Mouse (Mus musculus) kidney, embryonic 14.5 days (tissue): ENCODE data around the gene Sox5. TPM values are rescaled to one million over a fixed set of nuclear protein-coding genes. Genes with fewer than 3 reads are reported as not detected.

ENCODE experiments used
- ATAC-seq: fragments of 200-750 bp; cut with Nextera tagmentation; 2 replicates; pipeline ENCODE4 v1.8.0; 2017; ENCODE audit warnings: moderate number of reproducible peaks, mild to moderate bottlenecking, moderate TSS enrichment, moderate library complexity; ENCODE audit not compliant: low FRiP score, low TSS enrichment
- H3K27ac ChIP-seq: fragments of 300-500 bp; sonication (generic); 2 replicates; pipeline ENCODE4 v1.5.1; 2014; ENCODE audit warnings: low read depth, mild to moderate bottlenecking, low read length, moderate library complexity, mixed read lengths
- H3K27me3 ChIP-seq: fragments of 300-500 bp; sonication (generic); 2 replicates; pipeline ENCODE4 v1.6.1; 2014; ENCODE audit warnings: mild to moderate bottlenecking, low read length; ENCODE audit not compliant: control insufficient read depth, insufficient read depth
- H3K36me3 ChIP-seq: fragments of 300-500 bp; sonication (generic); 2 replicates; pipeline ENCODE4 v1.6.1; 2014; ENCODE audit warnings: low read length, mixed read lengths; ENCODE audit not compliant: control insufficient read depth, insufficient read depth
- H3K4me1 ChIP-seq: fragments of 300-500 bp; sonication (generic); 2 replicates; pipeline ENCODE4 v1.6.1; 2014; ENCODE audit warnings: low read length, mixed read lengths; ENCODE audit not compliant: control insufficient read depth, insufficient read depth
- H3K4me2 ChIP-seq: fragments of 300-500 bp; sonication (generic); replicated peaks from 2 replicates; pipeline ENCODE4 v1.6.1; 2014; ENCODE audit warnings: low read depth, mild to moderate bottlenecking, low read length
- H3K4me3 ChIP-seq: fragments of 300-500 bp; sonication (generic); 2 replicates; pipeline ENCODE4 v1.5.1; 2014; ENCODE audit warnings: mild to moderate bottlenecking, low read length
- H3K9ac ChIP-seq: fragments of 300-500 bp; sonication (generic); 2 replicates; pipeline ENCODE4 v1.6.1; 2014; ENCODE audit warnings: low read depth, mild to moderate bottlenecking, low read length, moderate library complexity
- H3K9me3 ChIP-seq: fragments of 300-500 bp; sonication (generic); 2 replicates; pipeline ENCODE4 v1.6.1; 2016; ENCODE audit warnings: low read length; ENCODE audit not compliant: control insufficient read depth
- WGBS: fragments of 180-500 bp; shearing (Covaris S2); extraction: QIAGEN DNeasy Blood & Tissue Kit; methylation state at CpG from one replicate; pipeline ENCODE4 v1.1.7; 2014; 5-methylcytosine and 5-hydroxymethylcytosine counted together
- polyA plus RNA-seq: library from polyadenylated mRNA; unstranded; fragments of >200 nt; fragmentation: Nextera tagmentation; extraction: Ambion mirVana; gene quantifications from 2 replicates; pipeline ENCODE4 v1.2.1, GENCODE M21; 2014

Gene Sox5
- polyA plus RNA-seq, 1 experiment from 2014 or later: 13.0 TPM

- H3K27ac ChIP-seq: no peak overlapping the region
- no peaks in the 10 kb centered on the region for H3K27me3 ChIP-seq
- H3K4me1 ChIP-seq: no peaks in the 10 kb centered on the region
- ATAC-seq: no peak
- H3K36me3 ChIP-seq: no peaks in the 10 kb centered on the region
- H3K4me3 ChIP-seq: no peak overlapping the region
- H3K9ac ChIP-seq: no peak overlapping the region
- 80% methylated on average over 3 of the region's 3 CpGs for WGBS
- no peaks in the 10 kb centered on the region for H3K9me3 ChIP-seq
- H3K4me2 ChIP-seq: no peak overlapping the region
Measured at GRCm38 (mm10) chr6:144560211-144560610, 221.6 kb downstream of the Sox5 start.

DNA sequence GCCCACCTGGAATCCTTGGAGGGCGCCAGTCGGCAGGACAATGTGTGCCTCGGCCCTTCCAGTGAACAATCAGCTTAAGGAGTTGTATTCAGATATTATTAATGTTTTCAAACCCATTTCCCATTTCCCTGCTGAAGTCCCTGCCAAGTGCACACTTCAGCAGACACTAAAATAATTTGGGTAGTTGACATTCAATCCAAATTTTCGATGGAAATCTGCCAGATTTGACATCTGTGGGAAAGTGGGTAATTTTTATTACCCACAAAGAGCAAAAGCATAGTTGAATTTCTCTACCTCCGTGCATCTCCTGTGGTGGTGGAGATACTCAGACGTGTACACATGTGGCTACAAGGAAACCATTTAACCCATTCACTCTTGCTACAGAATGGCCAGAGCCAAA is 228.3 kb downstream of the Sox5 start:
- Histone ChIP-seq H3K4me1 (no peaks in the 10 kb centered on the region), H3K4me2 (no peak overlapping the region), H3K9ac (no peak overlapping the region), H3K4me3 (no peak overlapping the region), H3K27me3 (no peaks in the 10 kb centered on the region), H3K9me3 (no peaks in the 10 kb centered on the region), H3K27ac (no peak overlapping the region), H3K36me3 (no peaks in the 10 kb centered on the region)
- 80% methylated on average over 6 of the region's 6 CpGs for WGBS
- ATAC-seq: no peak

DNA sequence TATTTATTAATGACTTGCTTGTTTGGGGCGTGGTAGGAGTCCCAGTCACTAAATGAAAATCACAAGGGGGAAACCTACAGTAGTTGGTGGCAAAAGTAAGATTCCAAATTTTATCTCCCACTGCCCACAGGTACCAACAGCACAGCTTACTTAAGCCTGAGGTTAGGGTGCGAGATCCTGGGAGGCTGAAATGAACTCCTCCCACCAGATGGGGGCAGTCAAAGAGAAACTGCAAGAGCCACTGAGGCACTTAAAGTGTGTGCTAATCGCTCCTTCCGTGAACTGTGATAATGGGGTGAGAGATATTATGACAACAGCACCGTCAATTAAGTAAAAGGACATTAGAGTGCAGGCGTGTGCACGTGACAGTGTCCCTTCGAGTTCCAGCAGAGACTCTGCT is 232.8 kb downstream of the Sox5 start:
- no peak overlapping the region for H3K4me3 ChIP-seq
- H3K36me3 ChIP-seq: no peaks in the 10 kb centered on the region
- 94% methylated on average over 8 of the region's 8 CpGs for WGBS
- no peak overlapping the region for H3K9ac ChIP-seq
- H3K27me3 ChIP-seq: no peaks in the 10 kb centered on the region
- H3K27ac ChIP-seq: no peak overlapping the region
- H3K4me2 ChIP-seq: no peak overlapping the region
- ATAC-seq: no peak
- no peaks in the 10 kb centered on the region for H3K4me1 ChIP-seq
- H3K9me3 ChIP-seq: peaks cover 3% of the 10 kb centered on the region; the same call in 1 of the 2 replicates

DNA sequence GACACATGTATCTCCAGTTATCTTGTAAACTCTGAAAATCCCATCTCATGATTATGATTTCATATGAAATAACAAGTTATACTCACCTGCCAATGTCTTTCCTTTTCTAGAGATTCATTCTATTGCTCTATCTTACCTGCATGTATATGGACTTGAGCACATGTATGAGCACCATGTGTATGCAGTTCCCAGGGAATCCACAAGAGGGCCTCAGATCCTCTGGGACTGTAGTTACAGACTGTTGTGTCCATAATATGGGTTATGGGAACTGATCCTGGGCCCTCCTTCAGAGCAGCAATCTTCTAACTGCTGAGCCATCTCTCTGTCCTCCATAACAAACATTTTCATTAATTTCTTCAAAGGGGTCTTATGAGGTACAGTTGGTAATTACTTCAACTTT is 234.6 kb downstream of the Sox5 start:
- H3K36me3 ChIP-seq: no peaks in the 10 kb centered on the region
- peaks cover 3% of the 10 kb centered on the region; the same call in 1 of the 2 replicates for H3K9me3 ChIP-seq
- no peak overlapping the region for H3K4me2 ChIP-seq
- H3K27me3 ChIP-seq: no peaks in the 10 kb centered on the region
- no peak overlapping the region for H3K27ac ChIP-seq
- H3K4me3 ChIP-seq: no peak overlapping the region
- no peak for ATAC-seq
- H3K9ac ChIP-seq: no peak overlapping the region
- no peaks in the 10 kb centered on the region for H3K4me1 ChIP-seq

DNA sequence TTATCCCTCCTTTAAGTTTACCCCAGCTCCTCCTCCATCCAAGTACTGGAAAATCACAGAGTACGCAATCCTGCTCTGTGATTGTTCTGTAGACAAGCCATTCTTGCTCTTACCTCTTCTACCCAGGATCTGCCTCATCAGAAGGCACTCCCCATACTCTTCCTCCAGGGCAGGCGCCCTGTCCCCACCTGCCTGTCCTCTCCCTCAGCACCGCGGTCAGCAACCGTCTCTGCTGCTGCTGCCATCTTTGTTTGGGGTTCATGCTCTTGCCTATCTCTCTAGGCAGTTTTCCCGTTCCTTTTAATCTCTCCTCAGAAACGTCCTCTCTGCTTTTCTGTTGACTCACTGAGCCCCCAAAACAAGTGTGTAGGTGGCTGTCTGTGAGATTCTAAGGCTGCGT is 236.2 kb downstream of the Sox5 start:
- H3K9ac ChIP-seq: no peak overlapping the region
- no peak overlapping the region for H3K4me3 ChIP-seq
- H3K4me1 ChIP-seq: no peaks in the 10 kb centered on the region
- H3K36me3 ChIP-seq: no peaks in the 10 kb centered on the region
- no peak overlapping the region for H3K4me2 ChIP-seq
- H3K27me3 ChIP-seq: no peaks in the 10 kb centered on the region
- H3K9me3 ChIP-seq: peaks cover 3% of the 10 kb centered on the region; the same call in 1 of the 2 replicates
- no peak for ATAC-seq
- WGBS: 93% methylated on average over 8 of the region's 8 CpGs
- no peak overlapping the region for H3K27ac ChIP-seq

DNA sequence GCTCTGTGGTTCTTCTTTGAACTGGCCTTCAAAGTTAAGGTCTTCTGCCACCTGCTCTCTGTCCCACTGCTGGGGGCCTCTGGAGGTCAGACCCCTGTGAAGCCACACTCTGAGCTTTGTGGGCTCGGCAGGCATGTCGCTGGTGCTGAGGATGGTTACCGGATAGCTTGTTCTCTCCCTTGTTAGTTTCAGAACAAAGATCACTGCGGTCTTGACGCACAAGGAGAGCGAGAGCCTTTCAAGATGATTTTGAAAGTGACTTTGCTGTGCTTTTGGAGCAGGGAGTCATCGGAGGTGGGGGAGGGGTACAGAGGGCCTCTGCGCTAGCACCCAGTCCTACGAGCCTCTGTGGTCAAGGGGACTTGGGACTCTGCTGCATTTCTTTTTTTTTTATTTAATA is 240.5 kb downstream of the Sox5 start:
- WGBS: 90% methylated on average over 9 of the region's 9 CpGs
- ATAC-seq: no peak
- Histone ChIP-seq H3K27me3 (no peaks in the 10 kb centered on the region), H3K4me3 (no peak overlapping the region), H3K27ac (no peak overlapping the region), H3K9me3 (no peaks in the 10 kb centered on the region), H3K4me2 (no peak overlapping the region), H3K9ac (no peak overlapping the region), H3K36me3 (no peaks in the 10 kb centered on the region), H3K4me1 (no peaks in the 10 kb centered on the region)

GRCm38 (mm10) chr6:144539439-144540192 is 242.2 kb downstream of the Sox5 start:
- H3K9ac ChIP-seq: no peak overlapping the region
- ATAC-seq: no peak
- H3K27ac ChIP-seq: no peak overlapping the region
- H3K36me3 ChIP-seq: no peaks in the 10 kb centered on the region
- WGBS: 83% methylated on average over 18 of the region's 18 CpGs
- no peak overlapping the region for H3K4me2 ChIP-seq
- H3K27me3 ChIP-seq: no peaks in the 10 kb centered on the region
- H3K4me3 ChIP-seq: no peak overlapping the region
- H3K4me1 ChIP-seq: no peaks in the 10 kb centered on the region
- H3K9me3 ChIP-seq: no peaks in the 10 kb centered on the region

- no peak overlapping the region for H3K4me2 ChIP-seq
- H3K4me3 ChIP-seq: no peak overlapping the region
- no peaks in the 10 kb centered on the region for H3K27me3 ChIP-seq
- H3K9me3 ChIP-seq: no peaks in the 10 kb centered on the region
- no peaks in the 10 kb centered on the region for H3K36me3 ChIP-seq
- no peaks in the 10 kb centered on the region for H3K4me1 ChIP-seq
- H3K9ac ChIP-seq: no peak overlapping the region
- ATAC-seq: no peak
- 55% methylated on average over 11 of the region's 11 CpGs for WGBS
- no peak overlapping the region for H3K27ac ChIP-seq
Measured at GRCm38 (mm10) chr6:144523479-144523878, 258.3 kb downstream of the Sox5 start.

GRCm38 (mm10) chr6:144518811-144519210 is 263.0 kb downstream of the Sox5 start:
- Histone ChIP-seq H3K4me3 (no peak overlapping the region), H3K4me1 (no peaks in the 10 kb centered on the region), H3K27me3 (no peaks in the 10 kb centered on the region), H3K4me2 (no peak overlapping the region), H3K9ac (no peak overlapping the region), H3K27ac (no peak overlapping the region), H3K9me3 (no peaks in the 10 kb centered on the region), H3K36me3 (no peaks in the 10 kb centered on the region)
- no peak for ATAC-seq
- WGBS: 93% methylated on average over 2 of the region's 2 CpGs
